Mouse (Mus musculus) spleen, adult 2 months (tissue): ENCODE measurements around the gene Gne.

Experiments
- CTCF ChIP-seq: fragments of 200-500 bp; IDR thresholded peaks from 2 replicates; pipeline ENCODE4 v1.5.1; 2011; ENCODE audit warnings: mild to moderate bottlenecking, inconsistent platforms; ENCODE audit not compliant: insufficient read depth, insufficient read length, insufficient replicate concordance; ENCODE audit errors: extremely low read depth
- POLR2A ChIP-seq: fragments of 200-500 bp; IDR thresholded peaks from 2 replicates; pipeline ENCODE4 v1.6.1; 2011; ENCODE audit warnings: low read depth, low read length, inconsistent platforms

- no peak for TF ChIP-seq POLR2A
- TF ChIP-seq CTCF = no peak
Measured at GRCm38 (mm10) chr4:44022323-44022722, 61.7 kb downstream of the Gne start.
